Comparison of ENCODE assay signal across 16 mouse cellular contexts in the genomic region with DNA sequence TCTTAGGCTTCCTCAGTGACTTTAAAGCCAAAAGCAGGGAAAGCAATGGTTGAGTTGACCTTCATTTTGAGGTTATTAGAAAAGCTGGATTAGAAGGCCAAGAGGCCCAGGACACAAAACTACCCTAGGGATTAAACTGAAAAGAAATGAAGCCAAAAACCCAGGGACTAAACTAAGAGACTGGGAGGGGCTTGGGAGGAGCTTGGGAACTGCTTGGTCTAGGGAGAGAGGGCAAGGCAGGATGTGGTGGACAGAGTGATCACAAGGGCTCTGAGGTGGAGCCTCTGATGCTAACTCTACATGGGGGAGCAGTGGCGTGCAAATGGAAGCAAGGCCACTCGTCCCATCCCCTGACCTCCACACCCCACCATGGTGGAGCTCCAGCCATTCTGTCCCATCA.
"Had no signal": no experiment of that assay in that cellular context is flagged by ENCODE, and none has a peak within 500 bp of the region (broad histone marks: within the 10 kb centered on the region; RNA-seq: fewer than 3 reads in every experiment).

No protein-coding gene starts in this region.

- H3K4me3 ChIP-seq: neural tube, embryonic 13.5 days; neural tube, embryonic 15.5 days; stomach, embryonic 15.5 days had no signal

- H3K9me3 ChIP-seq: neural tube, embryonic 13.5 days; neural tube, embryonic 15.5 days; stomach, embryonic 15.5 days had no signal

- H3K27ac ChIP-seq: neural tube, embryonic 13.5 days; neural tube, embryonic 15.5 days; stomach, embryonic 15.5 days; stomach, postnatal 0 days had no signal

- DNase-seq: retina, postnatal 1 day; right cerebral cortex, adult 18-20 months; right cerebral cortex, postnatal 14 days; right cerebral cortex, postnatal 25 days; right cerebral cortex, postnatal 4 days; spleen, adult 18-20 months; thymus, adult 18-20 months; thymus, adult 2 months; thymus, postnatal 14 days; thymus, postnatal 25 days; thymus, postnatal 36 days; thymus, postnatal 4 days had no signal

- H3K36me3 ChIP-seq: neural tube, embryonic 13.5 days; neural tube, embryonic 15.5 days; stomach, embryonic 15.5 days had no signal

- H3K9ac ChIP-seq: neural tube, embryonic 13.5 days; neural tube, embryonic 15.5 days; stomach, embryonic 15.5 days had no signal

- H3K4me2 ChIP-seq: neural tube, embryonic 13.5 days; neural tube, embryonic 15.5 days; stomach, embryonic 15.5 days had no signal

- H3K4me1 ChIP-seq: neural tube, embryonic 13.5 days; neural tube, embryonic 15.5 days; stomach, embryonic 15.5 days had no signal

- H3K27me3 ChIP-seq: neural tube, embryonic 13.5 days; neural tube, embryonic 15.5 days; stomach, embryonic 15.5 days had no signal
